Mouse (Mus musculus) forebrain, embryonic 14.5 days (tissue): ENCODE measurements around the gene Rps6kb1. TPM values are rescaled to one million over a fixed set of nuclear protein-coding genes. Genes with fewer than 3 reads are reported as not detected.
"Not testable (repeated sequence)": the region's sequence is repeated elsewhere in the genome, so short reads cannot be mapped to it uniquely, and the experiment has no call there.

ENCODE experiments used
- ATAC-seq: fragments of 200-750 bp; cut with Nextera tagmentation; 2 replicates; pipeline ENCODE4 v1.8.0; 2017; ENCODE audit warnings: mild to moderate bottlenecking, moderate library complexity
- DNase-seq: peaks from one replicate; pipeline ENCODE4 v3.0.0-alpha.2; 2015; ENCODE audit warnings: low spot score
- H3K27ac ChIP-seq: fragments of 300-500 bp; sonication (generic); 2 replicates; pipeline ENCODE4 v1.5.1; 2014; ENCODE audit warnings: low read depth, mild to moderate bottlenecking, control low read depth, low read length, moderate library complexity
- H3K27me3 ChIP-seq: fragments of 300-500 bp; sonication (generic); replicated peaks from 2 replicates; pipeline ENCODE4 v1.6.1; 2014; ENCODE audit warnings: low read length, control low read depth, mixed read lengths; ENCODE audit not compliant: control insufficient read depth, insufficient read depth
- H3K36me3 ChIP-seq: fragments of 300-500 bp; sonication (generic); 2 replicates; pipeline ENCODE4 v1.6.1; 2014; ENCODE audit warnings: low read length, control low read depth; ENCODE audit not compliant: control insufficient read depth, insufficient read depth
- H3K4me1 ChIP-seq: fragments of 300-500 bp; sonication (generic); 2 replicates; pipeline ENCODE4 v1.6.1; 2014; ENCODE audit warnings: antibody characterized with exemption, low read length, control low read depth; ENCODE audit not compliant: control insufficient read depth, insufficient read depth
- H3K4me2 ChIP-seq: fragments of 300-500 bp; sonication (generic); 2 replicates; pipeline ENCODE4 v1.6.1; 2014; ENCODE audit warnings: mild to moderate bottlenecking, control low read depth, low read length
- H3K4me3 ChIP-seq: fragments of 300-500 bp; sonication (generic); 2 replicates; pipeline ENCODE4 v1.5.1; 2014; ENCODE audit warnings: low read depth, low read length, control low read depth
- H3K9ac ChIP-seq: fragments of 300-500 bp; sonication (generic); 2 replicates; pipeline ENCODE4 v1.6.1; 2014; ENCODE audit warnings: mild to moderate bottlenecking, low read length, control low read depth, moderate library complexity
- H3K9me3 ChIP-seq: fragments of 300-500 bp; sonication (generic); replicated peaks from 2 replicates; pipeline ENCODE4 v1.6.1; 2016; ENCODE audit warnings: low read length, control low read depth, mixed read lengths; ENCODE audit not compliant: control insufficient read depth
- WGBS: fragments of 180-500 bp; shearing (Covaris S2); extraction: QIAGEN DNeasy Blood & Tissue Kit; methylation state at CpG from one replicate; pipeline ENCODE4 v1.1.7; 2014; 5-methylcytosine and 5-hydroxymethylcytosine counted together
- polyA plus RNA-seq: library from polyadenylated mRNA; unstranded; fragments of >200 nt; fragmentation: Nextera tagmentation; extraction: Ambion mirVana; gene quantifications from 2 replicates; pipeline ENCODE4 v1.2.1, GENCODE M21; 2014

Rps6kb1 gene
- polyA plus RNA-seq, 1 experiment from 2014 or later: 41.8 TPM

DNA sequence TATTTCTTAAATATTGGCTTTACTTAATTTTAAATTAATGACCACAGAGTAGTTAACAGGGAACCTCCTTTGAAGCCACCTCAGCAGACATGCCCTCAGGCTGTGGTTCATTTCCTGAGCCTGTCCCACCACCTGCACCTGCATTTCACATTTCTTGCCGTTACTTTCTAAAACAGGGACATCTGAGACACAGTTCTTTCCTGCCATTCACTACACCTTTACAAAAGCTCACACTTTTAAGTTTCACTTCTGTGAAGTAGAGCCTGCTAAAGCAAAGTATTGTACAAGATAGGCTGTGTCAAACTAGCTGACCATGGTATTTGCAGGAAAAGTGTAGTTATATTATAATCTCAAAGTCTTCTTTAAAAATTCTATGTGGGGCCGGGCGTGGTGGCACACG is 5.8 kb downstream of the Rps6kb1 start:
- no peak overlapping the region for H3K9ac ChIP-seq
- 95% methylated on average over 4 of the region's 4 CpGs for WGBS
- H3K4me1 ChIP-seq: peaks cover 7% of the 10 kb centered on the region; the same call in 1 of the 2 replicates
- DNase-seq (no peak), ATAC-seq (no peak)
- no peak overlapping the region for H3K27ac ChIP-seq
- H3K27me3 ChIP-seq: no peaks in the 10 kb centered on the region
- H3K9me3 ChIP-seq: no peaks in the 10 kb centered on the region
- H3K36me3 ChIP-seq: peaks cover 7% of the 10 kb centered on the region
- no peak overlapping the region for H3K4me2 ChIP-seq
- no peak overlapping the region for H3K4me3 ChIP-seq

DNA sequence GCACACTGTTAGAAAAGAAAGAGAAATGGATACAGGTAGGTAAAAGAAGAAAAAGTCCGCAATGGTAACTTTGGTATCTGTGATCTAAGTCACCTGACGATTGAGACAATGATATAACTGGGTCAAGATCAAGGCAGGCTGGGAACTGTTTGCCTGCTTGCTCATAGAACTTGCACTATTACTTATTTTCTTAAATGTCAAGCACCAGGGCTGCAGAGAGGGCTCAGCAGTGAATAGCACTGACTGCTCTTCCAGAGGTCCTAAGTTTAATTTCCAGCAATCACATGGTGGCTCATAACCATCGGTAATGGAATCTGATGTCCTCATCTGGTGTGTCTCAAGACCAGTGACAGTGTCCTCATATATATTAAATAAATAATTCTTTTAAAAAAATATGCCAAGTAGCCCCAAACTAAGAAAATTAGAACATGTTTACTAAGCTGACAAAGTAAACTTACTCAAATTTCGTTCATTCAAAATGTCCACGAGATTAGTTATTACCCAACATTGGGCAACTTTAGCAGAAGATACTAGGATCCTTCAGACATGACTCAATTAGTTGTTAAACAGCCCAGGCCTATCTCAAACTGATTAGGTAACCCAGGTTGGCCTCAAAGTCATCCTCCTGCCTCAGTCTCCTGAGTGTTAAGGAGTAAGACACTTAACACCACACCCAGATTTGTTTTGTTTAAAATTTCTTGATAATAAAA is 10.2 kb downstream of the Rps6kb1 start:
- H3K27me3 ChIP-seq: no peaks in the 10 kb centered on the region
- H3K27ac ChIP-seq: no peak overlapping the region
- no peaks in the 10 kb centered on the region for H3K4me1 ChIP-seq
- no peak overlapping the region for H3K4me2 ChIP-seq
- ATAC-seq (no peak), DNase-seq (no peak)
- H3K36me3 ChIP-seq: peaks cover 32% of the 10 kb centered on the region
- 95% methylated on average over 5 of the region's 5 CpGs for WGBS
- no peak overlapping the region for H3K4me3 ChIP-seq
- H3K9ac ChIP-seq: no peak overlapping the region
- H3K9me3 ChIP-seq: no peaks in the 10 kb centered on the region

DNA sequence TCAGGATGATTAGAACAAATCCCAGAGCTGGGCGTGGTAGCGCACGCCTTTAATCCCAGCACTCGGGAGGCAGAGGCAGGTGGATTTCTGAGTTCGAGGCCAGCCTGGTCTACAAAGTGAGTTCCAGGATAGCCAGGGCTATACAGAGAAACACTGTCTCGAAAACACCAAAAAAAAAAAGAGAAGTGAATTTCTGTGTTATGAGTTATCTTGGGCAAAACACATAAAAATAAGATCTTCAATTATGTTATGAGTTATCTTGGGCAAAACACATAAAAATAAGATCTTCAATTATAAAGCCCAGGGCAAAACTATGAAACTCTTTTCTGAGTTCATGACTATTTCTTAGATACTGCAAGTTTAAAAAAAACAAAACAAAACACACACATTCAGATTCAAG is 11.3 kb downstream of the Rps6kb1 start:
- H3K27me3 ChIP-seq, ATAC-seq, DNase-seq, H3K9me3 ChIP-seq, H3K4me3 ChIP-seq, H3K4me2 ChIP-seq, H3K27ac ChIP-seq, H3K9ac ChIP-seq, H3K4me1 ChIP-seq: not testable (repeated sequence)
- WGBS: 93% methylated on average over 6 of the region's 6 CpGs
- H3K36me3 ChIP-seq: peaks cover 38% of the 10 kb centered on the region

DNA sequence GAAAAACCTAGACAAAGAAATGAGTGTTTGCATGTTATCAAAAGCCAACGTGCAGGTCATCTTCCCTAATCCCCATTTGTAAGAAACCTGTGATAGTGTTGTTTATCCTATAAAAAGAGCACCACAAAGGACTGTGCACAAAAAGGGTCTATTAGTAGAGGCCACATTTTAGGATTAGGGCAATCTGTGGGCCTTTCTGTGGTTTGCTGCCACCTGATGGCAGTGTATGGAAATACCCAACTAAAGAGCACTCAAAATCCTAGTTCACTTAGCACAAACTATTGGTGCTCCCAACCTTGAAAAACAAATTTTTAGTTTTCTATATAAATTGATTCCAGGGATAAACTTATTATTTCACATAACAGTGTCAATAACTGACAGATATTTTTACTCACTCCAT is 11.8 kb downstream of the Rps6kb1 start:
- ATAC-seq (no peak), DNase-seq (peak; percentile 22)
- no peak overlapping the region for H3K4me3 ChIP-seq
- H3K36me3 ChIP-seq: peaks cover 41% of the 10 kb centered on the region
- WGBS: 38% methylated on average over 1 of the region's 1 CpGs
- no peak overlapping the region for H3K4me2 ChIP-seq
- H3K27me3 ChIP-seq: no peaks in the 10 kb centered on the region
- no peaks in the 10 kb centered on the region for H3K4me1 ChIP-seq
- no peak overlapping the region for H3K9ac ChIP-seq
- H3K27ac ChIP-seq: no peak overlapping the region
- H3K9me3 ChIP-seq: no peaks in the 10 kb centered on the region

DNA sequence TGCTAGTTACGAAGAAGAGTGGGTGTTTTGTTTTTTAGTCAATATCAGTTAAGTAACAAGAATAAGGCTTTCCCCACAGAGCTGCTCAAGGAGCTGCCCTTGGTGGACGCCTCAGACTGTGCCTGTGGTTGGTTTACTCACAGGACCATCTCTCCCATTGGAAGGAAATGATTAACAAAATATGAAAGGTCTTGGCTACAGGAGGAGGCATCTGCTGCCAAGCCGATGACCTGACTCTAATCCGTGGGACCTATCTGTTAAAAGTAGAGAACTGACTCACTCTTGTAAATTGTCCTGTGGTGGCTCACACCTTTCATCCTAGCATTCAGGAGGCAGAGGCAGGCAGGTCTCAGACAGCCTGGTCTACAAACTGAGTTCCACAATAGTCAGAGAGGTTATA is 17.1 kb downstream of the Rps6kb1 start:
- 94% methylated on average over 4 of the region's 4 CpGs for WGBS
- no peak for DNase-seq
- H3K4me1 ChIP-seq: no peaks in the 10 kb centered on the region

DNA sequence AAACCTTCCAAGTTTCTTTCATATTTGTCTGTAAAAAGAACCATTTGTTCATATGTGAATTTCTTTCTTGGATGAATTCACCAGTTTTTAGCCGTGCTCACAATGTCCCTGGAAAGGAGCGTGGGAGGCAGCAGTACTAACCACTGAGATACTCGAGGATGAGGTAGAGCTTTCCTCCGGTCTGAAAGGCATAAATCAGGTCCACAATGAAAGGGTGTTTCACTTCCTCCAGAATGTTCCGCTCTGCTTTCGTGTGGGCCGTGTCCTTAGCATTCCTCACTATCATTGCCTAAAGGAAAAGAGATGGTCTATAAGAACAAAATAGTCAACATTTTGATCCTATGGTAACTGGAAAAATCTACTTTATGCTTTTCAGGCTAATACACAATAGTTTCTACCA is 24.9 kb downstream of the Rps6kb1 start:
- no peaks in the 10 kb centered on the region for H3K27me3 ChIP-seq
- H3K27ac ChIP-seq: no peak overlapping the region
- no peaks in the 10 kb centered on the region for H3K9me3 ChIP-seq
- no peaks in the 10 kb centered on the region for H3K4me1 ChIP-seq
- no peak overlapping the region for H3K4me2 ChIP-seq
- 94% methylated on average over 7 of the region's 7 CpGs for WGBS
- ATAC-seq (no peak), DNase-seq (no peak)
- H3K4me3 ChIP-seq: no peak overlapping the region
- no peak overlapping the region for H3K9ac ChIP-seq
- peaks cover 82% of the 10 kb centered on the region for H3K36me3 ChIP-seq

More for the DNA sequence above, 17.1 kb downstream of the Rps6kb1 start:
- H3K36me3 ChIP-seq: peaks cover 74% of the 10 kb centered on the region
- no peak for ATAC-seq
- H3K27me3 ChIP-seq: no peaks in the 10 kb centered on the region
- no peak overlapping the region for H3K9ac ChIP-seq
- H3K27ac ChIP-seq: no peak overlapping the region
- H3K4me3 ChIP-seq: no peak overlapping the region
- H3K4me2 ChIP-seq: no peak overlapping the region
- no peaks in the 10 kb centered on the region for H3K9me3 ChIP-seq

DNA sequence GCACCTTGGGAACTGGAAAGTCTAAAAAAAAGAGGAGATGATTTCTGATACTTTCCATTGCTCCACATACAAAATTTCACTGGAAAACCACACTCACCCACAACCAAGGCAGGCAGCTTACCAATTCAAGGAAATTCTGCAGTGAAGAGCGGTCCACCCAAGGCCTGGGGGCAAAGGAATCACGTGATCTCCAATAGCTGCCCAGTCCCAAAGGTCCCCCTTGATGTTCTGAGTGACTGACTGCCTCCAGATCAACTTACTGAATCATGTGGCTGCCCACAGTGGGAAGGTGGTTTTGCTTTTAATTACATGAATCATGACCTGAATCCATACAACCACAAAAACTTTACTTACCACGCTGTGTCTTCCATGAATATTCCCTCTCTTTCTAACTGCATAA is 27.4 kb downstream of the Rps6kb1 start:
- Histone ChIP-seq H3K4me1 (no peaks in the 10 kb centered on the region), H3K4me3 (no peak overlapping the region), H3K9me3 (no peaks in the 10 kb centered on the region), H3K4me2 (no peak overlapping the region), H3K27ac (no peak overlapping the region), H3K36me3 (peaks cover 72% of the 10 kb centered on the region), H3K27me3 (no peaks in the 10 kb centered on the region), H3K9ac (no peak overlapping the region)
- 91% methylated on average over 3 of the region's 3 CpGs for WGBS
- no peak for ATAC-seq
- no peak for DNase-seq

DNA sequence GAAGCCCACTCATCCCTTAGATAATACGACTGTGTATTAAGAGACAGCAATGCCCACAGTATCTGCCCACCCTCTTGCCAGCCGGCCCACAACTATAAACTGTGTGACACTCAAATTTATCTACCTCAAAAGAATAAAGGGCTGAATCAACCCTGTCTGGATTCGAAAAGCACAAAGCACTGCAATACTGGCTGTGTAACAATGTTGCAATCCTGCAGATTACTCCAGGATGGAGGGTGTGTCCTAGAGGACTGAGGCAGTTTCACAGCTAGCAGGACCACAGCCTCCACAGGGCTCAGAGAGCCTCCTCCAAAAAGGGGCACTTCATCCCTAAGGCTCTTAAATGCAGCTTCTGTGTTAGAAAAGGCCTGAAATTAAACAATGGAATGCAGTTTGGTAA is 28.0 kb downstream of the Rps6kb1 start:
- WGBS: 93% methylated on average over 3 of the region's 3 CpGs
- DNase-seq (no peak), ATAC-seq (no peak)
- H3K9me3 ChIP-seq: no peaks in the 10 kb centered on the region
- H3K27ac ChIP-seq: no peak overlapping the region
- H3K9ac ChIP-seq: no peak overlapping the region
- no peak overlapping the region for H3K4me2 ChIP-seq
- H3K27me3 ChIP-seq: no peaks in the 10 kb centered on the region
- H3K36me3 ChIP-seq: peaks cover 72% of the 10 kb centered on the region
- no peaks in the 10 kb centered on the region for H3K4me1 ChIP-seq
- no peak overlapping the region for H3K4me3 ChIP-seq

DNA sequence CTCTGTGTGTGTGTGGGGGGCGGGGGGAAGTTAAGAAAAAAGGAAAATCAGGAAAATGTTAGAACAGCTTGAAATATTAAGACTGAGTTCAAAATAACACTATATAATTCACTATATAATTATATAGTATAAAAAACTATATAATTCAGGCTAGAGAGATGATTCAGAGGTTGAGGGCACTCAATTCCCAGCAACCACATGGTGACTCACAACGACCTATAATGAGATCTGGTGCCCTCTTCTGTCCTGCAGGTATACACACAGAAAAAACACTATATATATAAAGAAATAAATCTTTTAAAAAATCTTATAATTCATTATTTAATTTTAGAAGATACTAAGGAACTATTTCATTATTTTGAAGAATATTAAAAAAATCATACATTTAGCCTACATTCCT is 36.6 kb downstream of the Rps6kb1 start:
- no peak overlapping the region for H3K9ac ChIP-seq
- WGBS: 89% methylated on average over 2 of the region's 2 CpGs
- no peaks in the 10 kb centered on the region for H3K4me1 ChIP-seq
- no peak overlapping the region for H3K4me2 ChIP-seq
- H3K4me3 ChIP-seq: no peak overlapping the region
- no peaks in the 10 kb centered on the region for H3K9me3 ChIP-seq
- ATAC-seq (no peak), DNase-seq (no peak)
- H3K27ac ChIP-seq: no peak overlapping the region
- H3K36me3 ChIP-seq: peaks cover 84% of the 10 kb centered on the region
- H3K27me3 ChIP-seq: no peaks in the 10 kb centered on the region
